Mouse (Mus musculus) layer of hippocampus, adult 6 months (tissue): ENCODE measurements around the gene Fam166a. TPM values are rescaled to one million over a fixed set of nuclear protein-coding genes. Genes with fewer than 3 reads are reported as not detected.

Source experiments
- long read RNA-seq, 2 experiments: library from polyadenylated mRNA; unstranded; transcript quantifications; one replicate each; pipeline ENCODE4 v2.0.0; 2019 to 2020
- polyA plus RNA-seq: library from polyadenylated mRNA; unstranded; fragments of <200 nt; fragmentation: Nextera tagmentation; gene quantifications from 2 replicates; pipeline ENCODE4 v1.2.3, GENCODE M21; 2021

Gene Fam166a
- 12.9 and 15.7 TPM in 2 replicates for polyA plus RNA-seq
- long read RNA-seq, experiment 1 = 0 reads
- long read RNA-seq, experiment 2 = 0 reads

DNA sequence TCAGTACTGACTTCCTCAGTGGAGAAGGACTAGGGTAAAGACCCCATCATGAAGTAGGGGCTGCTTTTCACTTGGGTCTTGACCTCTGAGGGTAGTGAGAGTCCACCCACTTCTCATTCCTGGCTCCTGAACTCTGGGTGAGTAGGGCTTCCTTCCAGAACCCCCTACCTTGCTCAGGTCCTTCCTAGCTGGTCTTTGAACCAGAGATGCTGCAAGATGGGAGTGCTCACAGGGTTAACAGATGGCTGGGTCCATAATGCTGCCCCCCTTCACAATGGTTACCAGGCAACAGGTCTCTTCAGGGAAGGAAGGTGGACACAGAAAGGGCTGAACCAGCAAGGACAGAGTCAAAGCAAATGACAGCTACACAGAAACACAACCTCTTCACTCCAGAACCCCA is at the start of gene Fam166a:
Fam166a (plus strand) TSS at position 301 of the 400 bp plus-strand sequence.

DNA sequence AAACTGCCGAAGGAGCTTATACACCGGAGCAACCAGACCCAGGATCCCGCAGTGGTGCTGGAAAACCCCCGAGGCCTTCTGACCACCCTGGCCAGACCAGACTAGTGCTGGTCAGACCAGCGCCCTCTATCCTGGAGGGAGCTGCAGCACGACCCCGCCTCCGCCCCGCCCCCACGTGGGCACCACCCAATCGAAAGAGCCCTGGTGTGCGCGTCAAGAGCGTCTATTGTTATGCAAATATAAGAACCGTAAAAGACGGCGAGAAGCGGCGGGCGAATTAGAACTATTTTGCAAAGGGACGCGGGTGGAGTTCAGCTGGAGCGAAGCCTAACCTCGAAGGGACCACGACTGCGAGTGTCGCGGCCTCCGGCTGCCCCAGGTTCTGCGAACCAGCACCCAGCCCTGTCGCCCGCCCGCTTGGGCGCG is 38.1 kb upstream of the Fam166a start, which contains the start of gene Nrarp:
Nrarp (plus strand) TSS at position 281 of the 426 bp plus-strand sequence.

DNA sequence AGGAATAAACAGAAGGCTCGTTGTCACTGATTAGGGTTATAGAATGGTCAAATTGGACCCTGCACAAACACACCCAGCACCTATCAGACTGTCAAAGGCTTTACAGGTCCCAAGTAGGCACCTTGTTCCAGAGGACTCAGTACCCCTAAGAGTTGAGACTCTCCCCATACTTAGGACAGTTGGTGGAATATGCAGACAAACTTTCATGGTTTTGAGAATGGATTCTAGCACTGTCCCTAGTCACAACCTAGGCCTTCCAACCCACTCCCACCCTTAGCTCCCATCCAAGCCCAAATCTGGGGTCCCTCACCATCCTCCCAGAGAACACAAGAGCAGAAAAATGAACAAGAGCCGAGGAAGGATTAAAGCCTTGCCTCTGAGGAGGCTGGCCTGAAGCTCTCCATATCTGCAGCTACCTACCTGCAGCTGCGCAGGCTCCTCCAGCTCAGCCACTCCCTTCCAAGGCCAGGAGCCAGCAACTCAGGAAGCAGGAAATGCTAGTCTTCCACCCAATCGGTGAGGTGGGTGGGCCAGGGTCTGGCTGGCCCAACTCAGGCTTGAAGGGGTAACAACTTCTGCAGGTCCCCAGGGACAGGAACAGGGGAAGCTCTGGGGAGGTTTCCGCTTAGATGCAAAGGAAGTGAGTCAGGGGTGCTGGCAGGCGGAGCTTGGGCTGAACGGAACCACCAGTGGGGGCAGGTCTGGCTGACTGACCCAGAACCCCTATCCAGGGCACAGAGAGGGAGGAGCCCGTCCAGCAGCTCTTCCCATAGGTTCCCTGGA is 22.2 kb upstream of the Fam166a start, which contains the start of gene Tor4a:
Tor4a (minus strand) TSS at position 715 of the 783 bp plus-strand sequence.

DNA sequence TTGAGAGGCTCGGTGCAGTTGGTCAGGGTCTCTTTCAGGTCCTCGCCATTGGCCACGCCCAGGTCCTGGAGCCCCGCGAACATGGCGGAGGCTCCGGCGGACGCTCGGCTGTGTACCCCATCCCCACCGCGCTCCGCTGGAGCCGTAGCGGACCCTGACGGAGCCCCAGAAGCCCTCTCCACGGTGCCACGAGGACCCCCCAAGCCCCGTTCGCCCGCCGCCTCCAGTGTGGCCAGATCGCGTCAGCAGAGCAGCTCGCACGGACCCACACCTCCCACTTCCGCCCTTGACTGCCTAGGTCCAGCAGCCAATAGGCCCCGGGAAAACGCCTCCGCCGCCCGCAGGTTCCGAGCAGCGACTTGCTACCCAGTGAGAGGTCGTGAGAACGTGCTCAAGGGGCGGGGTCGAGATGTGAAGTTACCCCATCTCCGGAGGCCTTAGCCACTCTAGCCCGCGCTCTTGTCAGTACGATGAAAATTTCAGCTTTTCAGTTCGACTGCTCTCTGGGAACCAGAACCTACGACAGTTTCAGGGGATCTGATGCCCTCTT is 7.3 kb upstream of the Fam166a start, which contains the start of gene Nelfb:
Nelfb (minus strand) TSS at position 369 of the 550 bp plus-strand sequence.

DNA sequence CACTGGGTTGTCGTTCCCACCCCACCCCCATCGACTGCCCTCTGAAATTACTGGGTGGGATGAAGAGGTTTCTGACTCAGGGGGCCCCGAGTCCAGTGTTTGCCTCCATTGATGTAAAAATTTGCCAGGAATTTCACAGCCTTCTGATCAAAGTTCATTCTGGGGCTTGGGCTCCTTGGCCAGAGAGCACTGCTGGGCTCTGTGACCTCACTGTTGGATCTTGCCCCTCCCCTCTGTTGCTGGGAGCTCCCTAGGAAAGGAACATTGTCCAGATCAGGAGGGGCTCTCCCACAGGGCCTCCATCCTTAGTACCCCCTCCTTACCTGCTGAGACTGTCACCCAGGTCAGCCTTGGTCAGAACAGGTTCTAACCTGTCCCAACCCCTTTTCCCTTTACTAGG is 4.1 kb upstream of the Fam166a start, which contains the start of gene Stpg3:
Stpg3 (minus strand) TSS at position 194 of the 400 bp plus-strand sequence.

DNA sequence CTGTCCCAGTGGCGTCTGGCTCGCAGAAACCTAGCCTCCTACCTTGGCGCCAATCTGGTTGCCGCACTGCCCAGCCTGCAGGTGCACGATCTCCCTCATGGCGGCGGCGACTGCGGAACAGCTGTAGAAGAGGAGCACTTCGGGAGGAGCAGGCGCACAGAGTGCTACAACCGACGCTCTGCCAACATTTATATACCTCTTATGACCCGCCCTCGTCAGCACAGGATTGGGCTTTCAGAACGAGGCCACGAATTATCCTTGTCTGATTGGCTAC is 5.9 kb downstream of the Fam166a start, which contains the start of gene Tubb4b:
Tubb4b (minus strand) TSS at position 211 of the 274 bp plus-strand sequence.

DNA sequence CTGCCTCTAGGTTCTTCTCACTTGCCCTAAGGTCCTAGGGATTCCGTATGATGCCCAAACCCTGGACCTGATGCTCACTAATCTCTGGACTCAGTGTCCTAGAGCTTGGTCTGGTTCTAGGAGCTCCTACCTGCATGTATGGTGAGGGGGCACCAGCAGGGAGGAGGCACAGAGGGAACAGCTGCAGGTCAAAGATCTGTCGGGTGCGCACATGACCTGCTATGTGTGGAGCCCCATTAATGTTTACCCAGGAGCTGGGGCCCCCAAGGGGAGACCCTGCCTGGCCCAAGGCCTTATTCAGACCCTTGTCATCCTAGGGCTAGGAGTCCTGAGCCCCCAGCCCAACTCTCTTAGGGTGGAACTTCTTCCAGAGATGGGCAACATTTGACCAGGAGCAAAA is 15.5 kb downstream of the Fam166a start, which contains the start of gene Slc34a3:
Slc34a3 (minus strand) TSS at position 315 of the 400 bp plus-strand sequence.

DNA sequence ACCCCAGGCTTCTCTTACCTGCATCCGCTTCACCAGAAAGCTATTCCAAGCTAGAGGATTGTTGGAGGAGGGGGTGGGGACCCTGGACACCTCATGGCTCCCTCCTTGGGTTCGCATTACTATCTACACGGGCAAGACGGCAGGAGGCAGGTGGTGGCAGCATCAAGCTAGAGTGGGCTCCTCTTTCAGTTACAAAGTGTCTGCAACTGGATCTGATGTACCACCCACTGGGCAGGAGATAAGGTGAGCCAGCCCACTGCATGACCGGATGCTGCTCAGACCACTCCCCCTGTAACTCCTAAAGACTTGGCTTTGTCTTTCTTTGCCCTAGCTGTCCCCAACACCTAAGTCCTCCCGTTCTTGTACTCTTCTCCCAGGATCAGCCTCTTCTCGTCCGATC is 18.1 kb downstream of the Fam166a start, which contains the start of gene Rnf224:
Rnf224 (minus strand) TSS at position 174 of the 400 bp plus-strand sequence.

DNA sequence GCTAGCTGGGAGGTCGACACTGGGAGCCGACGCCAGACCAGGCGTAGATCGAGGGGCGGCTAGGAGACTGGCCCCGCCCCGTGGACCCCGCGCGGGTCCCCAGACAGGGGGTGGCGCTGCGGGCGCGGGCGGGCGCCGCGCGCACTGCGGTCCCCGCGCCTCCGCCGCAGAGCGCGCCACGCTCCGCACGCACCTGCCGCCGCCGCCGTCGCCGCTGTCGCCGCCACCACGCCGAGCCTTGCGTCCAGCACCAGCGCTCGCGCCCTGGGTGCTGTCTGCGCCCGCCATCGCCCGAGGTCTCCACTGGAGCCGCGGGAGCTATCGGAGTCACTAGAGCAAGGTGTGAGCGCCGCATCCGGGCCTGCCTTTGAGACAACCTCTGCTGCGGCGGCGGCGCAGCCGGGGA is 23.6 kb downstream of the Fam166a start, which contains the start of the genes Rnf208 and Cysrt1:
Rnf208 (plus strand) TSS at position 155 of the 406 bp plus-strand sequence.
Cysrt1 (minus strand) TSS at position 352 of the 406 bp plus-strand sequence.

DNA sequence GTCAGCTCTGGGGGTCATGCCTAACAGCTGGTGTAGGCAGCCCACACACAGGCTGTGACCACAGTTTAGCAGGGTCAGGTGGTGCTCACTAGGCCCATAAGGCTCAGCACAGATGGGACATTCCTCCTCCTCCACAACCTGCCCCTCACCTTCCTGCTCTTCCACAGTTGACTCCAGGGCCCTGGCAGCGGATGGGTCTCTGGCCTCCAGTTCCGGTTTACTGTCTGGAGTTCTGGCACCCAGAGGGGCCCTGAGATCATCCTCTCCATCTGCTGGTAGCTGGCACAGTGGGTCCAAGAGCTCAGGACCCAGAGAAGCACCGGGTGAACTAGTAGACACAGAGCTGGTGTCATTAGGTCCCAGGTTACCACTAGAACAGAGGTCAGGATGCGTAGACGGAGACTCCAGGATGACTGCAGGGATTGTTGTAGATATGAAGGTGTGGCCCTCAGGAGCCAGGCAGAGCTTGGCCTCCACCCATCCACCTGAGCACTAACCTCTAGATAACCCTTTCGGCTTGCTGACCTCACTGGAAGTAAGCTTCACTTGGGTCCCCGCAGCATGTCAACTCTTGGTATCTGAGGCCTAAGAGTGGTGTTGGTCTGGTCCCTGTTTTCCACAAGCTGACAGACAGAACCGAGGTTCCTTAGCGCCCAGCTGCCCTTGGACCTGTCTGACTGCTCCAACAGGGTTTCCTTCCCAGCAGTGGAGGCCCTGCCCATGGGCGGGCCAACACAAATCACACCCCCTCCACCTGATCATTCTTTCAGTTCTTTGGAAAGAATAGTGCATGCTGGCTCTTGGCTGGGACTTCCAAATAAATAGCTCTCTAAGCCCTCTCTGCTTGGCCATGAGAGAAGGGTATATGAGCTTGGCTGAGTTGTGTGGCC is 27.9 kb downstream of the Fam166a start, which contains the start of gene AL732309.1:
AL732309.1 (minus strand) TSS at position 681 of the 890 bp plus-strand sequence.

DNA sequence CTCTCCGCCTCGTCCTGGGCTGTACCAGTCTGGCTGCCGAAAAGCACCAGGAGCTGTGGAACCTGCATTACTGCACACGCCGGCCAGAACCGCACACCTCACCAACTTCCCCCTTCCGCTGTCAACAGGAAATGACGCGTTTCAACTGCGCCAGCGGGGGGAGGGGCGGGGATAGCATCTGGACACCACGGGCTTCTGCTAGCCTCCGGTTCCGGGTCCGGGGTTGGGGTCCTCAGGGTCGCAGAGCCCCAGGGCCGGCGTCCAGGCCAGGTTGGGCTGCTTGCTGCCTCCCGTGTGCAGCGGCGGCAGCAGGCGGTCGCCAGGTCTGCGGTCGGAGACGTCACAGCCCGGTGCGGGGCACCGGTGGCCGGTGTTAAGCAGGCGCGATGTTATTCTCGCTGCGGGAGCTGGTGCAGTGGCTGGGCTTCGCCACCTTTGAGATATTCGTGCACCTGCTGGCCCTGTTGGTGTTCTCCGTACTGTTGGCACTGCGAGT is 36.8 kb downstream of the Fam166a start, which contains the start of gene Tmem203:
Tmem203 (plus strand) TSS at position 156 of the 496 bp plus-strand sequence.

DNA sequence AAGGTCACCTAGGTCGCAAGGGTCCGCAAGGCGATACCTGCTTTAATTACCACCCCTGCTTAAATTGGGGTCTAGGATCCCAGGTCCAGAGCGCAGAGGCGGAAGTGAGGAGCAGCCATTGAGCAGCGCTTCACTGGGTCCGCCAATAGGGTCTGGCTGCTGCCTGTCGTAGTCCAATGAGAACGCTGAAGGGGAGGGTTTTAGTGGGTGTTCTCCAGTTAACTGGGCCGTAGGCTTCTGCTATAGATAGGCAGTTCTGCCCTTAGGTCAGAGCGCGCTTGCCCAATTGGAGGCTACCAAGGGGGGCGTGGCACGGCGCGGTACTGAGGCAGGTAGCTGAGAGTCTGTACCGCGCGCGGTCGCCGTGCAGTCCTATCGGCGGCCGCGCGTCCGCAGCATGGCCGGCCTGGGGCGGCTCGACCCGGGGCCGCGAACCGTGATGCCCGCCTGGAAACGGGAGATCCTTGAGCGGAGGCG is 43.8 kb downstream of the Fam166a start, which contains the start of gene Tprn:
Tprn (plus strand) TSS at position 328 of the 477 bp plus-strand sequence.

Other genes with a start within 250 kb of the Fam166a start
- gene Mrpl41, start 243.6 kb upstream of the Fam166a start, polyA plus RNA-seq = 199 and 200 TPM in 2 replicates
- gene Pnpla7, start 242.7 kb upstream of the Fam166a start, polyA plus RNA-seq = 8.6 and 11.2 TPM in 2 replicates
- 596 and 716 TPM in 2 replicates for gene Nsmf, start 164.4 kb upstream of the Fam166a start, polyA plus RNA-seq
- not detected in 2 replicates for gene Entpd8, start 138.4 kb upstream of the Fam166a start, polyA plus RNA-seq
- not detected in 2 replicates for gene Noxa1, start 123.6 kb upstream of the Fam166a start, polyA plus RNA-seq
- 3.4 and 5.2 TPM in 2 replicates for gene Nrarp, start 38.0 kb upstream of the Fam166a start, polyA plus RNA-seq
- 2.4 and 3.3 TPM in 2 replicates for gene Tor4a, start 21.9 kb upstream of the Fam166a start, polyA plus RNA-seq
- 32.7 and 34.5 TPM in 2 replicates for gene Nelfb, start 7.3 kb upstream of the Fam166a start, polyA plus RNA-seq
- not detected in 2 replicates for gene Stpg3, start 4.1 kb upstream of the Fam166a start, polyA plus RNA-seq
- 531 and 583 TPM in 2 replicates for gene Tubb4b, start 6.0 kb downstream of the Fam166a start, polyA plus RNA-seq
- gene Slc34a3, start 15.6 kb downstream of the Fam166a start, polyA plus RNA-seq = 0.45 TPM in 2 replicates
- not detected in 2 replicates for gene Rnf224, start 18.0 kb downstream of the Fam166a start, polyA plus RNA-seq
- 52.0 and 62.6 TPM in 2 replicates for gene Rnf208, start 23.5 kb downstream of the Fam166a start, polyA plus RNA-seq
- not detected in 2 replicates for gene Cysrt1, start 23.7 kb downstream of the Fam166a start, polyA plus RNA-seq
- 0.79 and 1.6 TPM in 2 replicates for gene AL732309.1, start 28.1 kb downstream of the Fam166a start, polyA plus RNA-seq
- 30.8 and 34.2 TPM in 2 replicates for gene Tmem203, start 36.7 kb downstream of the Fam166a start, polyA plus RNA-seq
- 12.5 and 13.7 TPM in 2 replicates for gene Tprn, start 43.9 kb downstream of the Fam166a start, polyA plus RNA-seq
- 76.5 and 79.6 TPM in 2 replicates for gene Ssna1, start 53.7 kb downstream of the Fam166a start, polyA plus RNA-seq
- gene Anapc2, start 53.7 kb downstream of the Fam166a start, polyA plus RNA-seq = 32.4 and 34.4 TPM in 2 replicates
- not detected in 2 replicates for gene Tmem210, start 69.4 kb downstream of the Fam166a start, polyA plus RNA-seq
- gene Lrrc26, start 71.2 kb downstream of the Fam166a start, polyA plus RNA-seq = 0.26 and 0.28 TPM in 2 replicates
- gene Grin1, start 100.4 kb downstream of the Fam166a start, polyA plus RNA-seq = 101 and 125 TPM in 2 replicates
- gene Man1b1, start 113.6 kb downstream of the Fam166a start, polyA plus RNA-seq = 13.0 and 18.8 TPM in 2 replicates
- 17.5 and 27.1 TPM in 2 replicates for gene Dpp7, start 137.6 kb downstream of the Fam166a start, polyA plus RNA-seq
- 26.0 and 26.4 TPM in 2 replicates for gene Uap1l1, start 146.9 kb downstream of the Fam166a start, polyA plus RNA-seq
- gene Sapcd2, start 153.6 kb downstream of the Fam166a start, polyA plus RNA-seq = 2.3 and 2.4 TPM in 2 replicates
- gene Entpd2, start 177.1 kb downstream of the Fam166a start, polyA plus RNA-seq = 21.4 and 46.8 TPM in 2 replicates
- 292 and 359 TPM in 2 replicates for gene Npdc1, start 180.6 kb downstream of the Fam166a start, polyA plus RNA-seq
- 0.06 and 0.20 TPM in 2 replicates for gene Fut7, start 204.5 kb downstream of the Fam166a start, polyA plus RNA-seq
- 33.0 and 34.1 TPM in 2 replicates for gene Abca2, start 210.0 kb downstream of the Fam166a start, polyA plus RNA-seq
- 0.70 and 9.1 TPM in 2 replicates for gene Clic3, start 238.1 kb downstream of the Fam166a start, polyA plus RNA-seq
- 111 and 116 TPM in 2 replicates for gene Paxx, start 242.3 kb downstream of the Fam166a start, polyA plus RNA-seq